8 mouse cellular contexts compared by ENCODE assay signal in the genomic region with DNA sequence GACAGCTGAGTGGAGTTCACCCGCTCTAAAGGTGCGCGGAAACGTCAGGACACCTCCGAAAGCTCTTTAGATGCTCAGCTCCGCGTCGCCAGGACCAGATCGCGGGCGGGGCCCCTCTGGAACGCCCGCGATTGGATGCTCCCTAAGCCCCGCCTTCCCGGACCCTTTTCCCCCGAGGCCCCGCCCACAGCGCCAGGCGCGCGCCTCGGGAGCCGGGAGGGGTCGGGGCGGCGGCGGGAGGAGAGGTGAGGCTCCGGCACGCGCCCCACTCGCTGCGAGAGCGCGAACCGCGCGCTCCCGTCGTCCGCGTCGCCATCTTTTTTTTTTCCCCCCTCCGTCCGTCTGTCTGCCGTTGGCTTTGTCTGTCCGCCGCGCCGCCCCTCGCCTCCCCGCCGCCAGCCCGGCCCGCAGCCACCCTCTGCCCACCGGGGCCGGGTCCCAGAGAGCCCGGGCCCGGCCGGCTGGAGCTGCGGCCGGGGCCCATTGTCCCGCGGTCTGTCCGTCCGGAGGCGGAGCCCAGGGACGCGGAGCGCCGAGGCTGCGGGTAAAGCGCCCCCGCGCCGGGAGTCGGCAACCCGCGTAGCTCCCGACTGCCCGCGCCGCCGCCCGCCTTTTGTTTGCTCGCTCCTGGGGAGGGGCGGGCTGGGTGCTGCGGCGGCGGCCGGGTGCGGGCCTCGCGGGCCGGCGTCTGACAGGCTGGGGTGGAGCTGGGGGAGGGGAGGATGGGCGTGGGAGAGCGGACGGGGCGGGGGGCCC. TPM values are rescaled to one million over a fixed set of nuclear protein-coding genes. Genes with fewer than 3 reads are reported as not detected.
DNase-seq lines count a peak whose midpoint lies in the region; ATAC-seq and TF ChIP-seq lines count a peak whose summit lies in the region.

A gene (plus strand): TSS at position 227 of the 756 bp plus-strand sequence.

- intact Hi-C loops in heart, postnatal 25 days (cut with DNase I): no loop called here

- H3K4me2 ChIP-seq in forebrain, embryonic 14.5 days (ENCODE audit: low read length): peak within 1 kb of the TSS; percentile 64

- H3K4me3 ChIP-seq in ES-Bruce4 (ENCODE audit: low read depth, low read length): peak within 1 kb of the TSS; percentile 84
- H3K4me3 ChIP-seq in forebrain, embryonic 14.5 days (ENCODE audit: low read depth, low read length): peak within 1 kb of the TSS; percentile 97
- H3K4me3 ChIP-seq in lung, adult 2 months (replicated peaks; ENCODE audit: extremely low read depth, low read depth, low read length): peak within 1 kb of the TSS; percentile 65

- peak; percentile 98 for DNase-seq in forebrain, embryonic 14.5 days (ENCODE audit: low spot score)
- peak; percentile 88 for DNase-seq in heart, postnatal 25 days (ENCODE audit: low spot score)
- peak; percentile 92 to 95 for DNase-seq in layer of hippocampus, adult 18-20 months (ENCODE audit: low spot score in 2 of 2)
- DNase-seq in lung, adult 2 months: peak; percentile 91
- peak; percentile 87 to 90 for DNase-seq in thymus, adult 18-20 months

- no peak within 1 kb of the TSS for H3K27ac ChIP-seq in ES-Bruce4 (ENCODE audit: insufficient read depth, low read length)
- H3K27ac ChIP-seq in forebrain, embryonic 14.5 days (ENCODE audit: low read depth, low read length): peak within 1 kb of the TSS; percentile 97

- under 1% methylated on average over 65 of the region's 100 CpGs for WGBS in forebrain, embryonic 14.5 days
- under 1% methylated on average over 84 of the region's 100 CpGs for WGBS in lung, adult 2 months

- peak; percentile 23 for TF ChIP-seq POLR2A in ES-Bruce4 (IDR thresholded peaks at IDR 0.05; ENCODE audit: insufficient read depth, low read length)
- TF ChIP-seq POLR2A in lung, adult 2 months (IDR thresholded peaks at IDR 0.05; ENCODE audit: borderline replicate concordance, extremely low read depth, low read depth, low read length): peak; percentile 49; the same call in 1 of the 2 replicates

- H3K9ac ChIP-seq in ES-Bruce4 (ENCODE audit: low read depth, poor library complexity, severe bottlenecking): peak within 1 kb of the TSS; percentile 100
- peak within 1 kb of the TSS; percentile 99 for H3K9ac ChIP-seq in forebrain, embryonic 14.5 days (ENCODE audit: low read length)

- H3K4me1 ChIP-seq in ES-Bruce4 (ENCODE audit: control insufficient read depth, insufficient read depth, low read length): no peaks in the 10 kb centered on the region
- peaks cover 19% of the 10 kb centered on the region for H3K4me1 ChIP-seq in forebrain, embryonic 14.5 days (ENCODE audit: control insufficient read depth, insufficient read depth, low read length)
- H3K4me1 ChIP-seq in lung, adult 2 months (ENCODE audit: control insufficient read depth, insufficient read depth, low read length): 0 out of 2 replicates have a peak, but pooled peaks cover 7% of the 10 kb centered on the region

- no peak for TF ChIP-seq EP300 in ES-Bruce4 (IDR thresholded peaks at IDR 0.05; ENCODE audit: insufficient read depth, low read depth, low read length)

- no peaks in the 10 kb centered on the region for H3K9me3 ChIP-seq in ES-Bruce4 (replicated peaks; ENCODE audit: control insufficient read depth, insufficient read depth, low read length, poor library complexity, severe bottlenecking)
- H3K9me3 ChIP-seq in forebrain, embryonic 14.5 days (replicated peaks; ENCODE audit: control insufficient read depth, low read length): no peaks in the 10 kb centered on the region

- TF ChIP-seq CTCF in ES-Bruce4 (IDR thresholded peaks at IDR 0.05; ENCODE audit: low read depth, low read length): no peak
- no peak for TF ChIP-seq CTCF in lung, adult 2 months (IDR thresholded peaks at IDR 0.05; ENCODE audit: insufficient read depth, low read length)

- peak; percentile 86 for ATAC-seq in cerebellum, adult (ENCODE audit: insufficient number of reproducible peaks, low FRiP score, low TSS enrichment)
- ATAC-seq in forebrain, embryonic 14.5 days: peak; percentile 91
- ATAC-seq in neutrophil, adult 5-6 weeks (ENCODE audit: extremely low read depth, insufficient number of reproducible peaks, low FRiP score, poor library complexity, severe bottlenecking): peak; percentile 65

- peaks cover under 1% of the 10 kb centered on the region; the same call in 1 of the 2 replicates for H3K36me3 ChIP-seq in ES-Bruce4 (ENCODE audit: control insufficient read depth, insufficient read depth, low read length, poor library complexity, severe bottlenecking)
- H3K36me3 ChIP-seq in forebrain, embryonic 14.5 days (ENCODE audit: control insufficient read depth, insufficient read depth, low read length): peaks cover 32% of the 10 kb centered on the region

- peaks cover 2% of the 10 kb centered on the region; the same call in 1 of the 2 replicates for H3K27me3 ChIP-seq in ES-Bruce4 (ENCODE audit: control insufficient read depth, insufficient read depth, low read length, poor library complexity, severe bottlenecking)
- 0 out of 2 replicates have a peak, but pooled peaks cover 7% of the 10 kb centered on the region for H3K27me3 ChIP-seq in forebrain, embryonic 14.5 days (replicated peaks; ENCODE audit: control insufficient read depth, insufficient read depth, low read length)

RNA-seq across cellular contexts. Expression of the gene that starts here (rescaled TPM):
- 9.5 and 11.0 TPM in 2 replicates for polyA plus RNA-seq in ES-Bruce4 (2011; ENCODE audit: insufficient read depth, insufficient read length, low read depth, missing spikeins)
- polyA plus RNA-seq in forebrain, embryonic 14.5 days (2014; fragmentation: Nextera tagmentation; extraction: Ambion mirVana): 73.9 and 76.2 TPM in 2 replicates
- total RNA-seq in heart, postnatal 25 days (2021): 1 to 10 TPM; 6.1 to 7.3 TPM
- total RNA-seq in layer of hippocampus, adult 18-20 months (2021): 10 to 100 TPM; 41.0 to 42.1 TPM
- polyA plus RNA-seq in lung, adult 2 months (2012; rRNA removed): 8.2 and 9.8 TPM in 2 replicates
- 46.4 and 46.9 TPM in 2 replicates for total RNA-seq in neutrophil, adult 5-6 weeks (2017)
